Mouse (Mus musculus) midbrain, embryonic 13.5 days (tissue): ENCODE data around the gene Kars. TPM values are rescaled to one million over a fixed set of nuclear protein-coding genes. Genes with fewer than 3 reads are reported as not detected.

Experiments used
- ATAC-seq: fragments of 200-750 bp; cut with Nextera tagmentation; 2 replicates; pipeline ENCODE4 v1.8.0; 2017; ENCODE audit warnings: mild to moderate bottlenecking, moderate TSS enrichment, moderate library complexity
- H3K27ac ChIP-seq: fragments of 300-500 bp; sonication (generic); 2 replicates; pipeline ENCODE4 v1.5.1; 2015; ENCODE audit warnings: inconsistent platforms, mild to moderate bottlenecking, moderate library complexity
- H3K27me3 ChIP-seq: fragments of 300-500 bp; sonication (generic); 2 replicates; pipeline ENCODE4 v1.6.1; 2015; ENCODE audit warnings: mild to moderate bottlenecking, inconsistent platforms
- H3K36me3 ChIP-seq: fragments of 300-500 bp; sonication (generic); 2 replicates; pipeline ENCODE4 v1.6.1; 2015; ENCODE audit warnings: mild to moderate bottlenecking, inconsistent platforms
- H3K4me1 ChIP-seq: fragments of 300-500 bp; sonication (generic); replicated peaks from 2 replicates; pipeline ENCODE4 v1.6.1; 2015; ENCODE audit warnings: inconsistent platforms
- H3K4me2 ChIP-seq: fragments of 300-500 bp; sonication (generic); replicated peaks from 2 replicates; pipeline ENCODE4 v1.6.1; 2015; ENCODE audit warnings: moderate library complexity, mild to moderate bottlenecking, inconsistent platforms
- H3K4me3 ChIP-seq: fragments of 300-500 bp; sonication (generic); replicated peaks from 2 replicates; pipeline ENCODE4 v1.5.1; 2015; ENCODE audit warnings: mild to moderate bottlenecking, inconsistent platforms
- H3K9ac ChIP-seq: fragments of 300-500 bp; sonication (generic); replicated peaks from 2 replicates; pipeline ENCODE4 v1.6.1; 2015; ENCODE audit warnings: mild to moderate bottlenecking, inconsistent platforms
- H3K9me3 ChIP-seq: fragments of 300-500 bp; sonication (generic); 2 replicates; pipeline ENCODE4 v1.6.1; 2016; ENCODE audit warnings: mild to moderate bottlenecking, inconsistent platforms
- WGBS: fragments of 180-500 bp; shearing (Covaris S2); methylation state at CpG from one replicate; pipeline ENCODE4 v1.1.7; 2015; 5-methylcytosine and 5-hydroxymethylcytosine counted together
- polyA plus RNA-seq: library from polyadenylated mRNA; unstranded; fragments of >200 nt; fragmentation: Nextera tagmentation; extraction: Ambion mirVana; gene quantifications from 2 replicates; pipeline ENCODE4 v1.2.1, GENCODE M21; 2015

The Kars gene
- 169 and 171 TPM in 2 replicates for polyA plus RNA-seq

DNA sequence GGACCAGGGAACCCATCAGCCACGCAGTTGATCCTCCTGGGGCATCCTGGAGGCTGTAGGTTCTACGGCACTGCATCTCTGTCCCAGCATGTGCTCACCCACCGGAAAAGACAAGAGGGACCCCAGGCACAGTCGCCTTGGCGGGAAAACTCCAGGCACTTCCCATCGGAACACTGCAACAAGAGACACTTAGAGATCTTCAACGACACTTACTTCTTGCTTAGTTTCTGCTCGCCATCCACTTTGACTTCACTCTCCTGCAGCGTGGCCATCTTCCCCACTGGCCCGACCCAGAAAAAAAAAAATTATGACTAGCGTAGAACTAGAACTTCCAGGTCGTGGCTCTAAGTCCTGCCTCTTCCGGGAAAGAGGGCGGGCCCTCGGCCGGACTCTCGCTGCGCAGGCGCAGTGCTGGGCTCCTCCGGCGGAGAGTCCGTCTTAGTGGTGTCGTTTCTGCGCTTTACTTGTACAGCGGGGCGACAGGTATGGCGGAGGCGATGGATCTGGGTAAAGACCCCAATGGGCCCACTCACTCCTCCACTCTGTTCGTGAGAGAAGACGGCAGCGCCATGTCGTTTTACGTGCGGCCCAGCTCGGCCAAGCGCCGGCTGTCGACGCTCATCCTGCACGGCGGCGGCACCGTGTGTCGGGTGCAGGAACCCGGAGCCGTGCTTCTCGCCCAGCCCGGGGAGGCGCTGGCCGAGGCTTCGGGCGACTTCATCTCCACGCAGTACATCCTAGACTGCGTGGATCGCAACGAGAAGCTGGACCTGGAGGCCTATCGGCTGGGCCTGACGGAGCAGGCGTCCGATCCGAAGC, at the start of gene Kars, which contains the start of gene Terf2ip:
Kars (minus strand) TSS at position 327 of the 819 bp plus-strand sequence.
Terf2ip (plus strand) TSS at position 402 of the 819 bp plus-strand sequence.
- WGBS: under 1% methylated on average over 61 of the region's 61 CpGs
- ATAC-seq: peak; percentile 95
- Histone ChIP-seq H3K9me3 (no peaks in the 10 kb centered on the region), H3K36me3 (peaks cover 14% of the 10 kb centered on the region), H3K9ac (peak within 1 kb of the TSS; percentile 86), H3K4me2 (peak within 1 kb of the TSS; percentile 89), H3K27me3 (no peaks in the 10 kb centered on the region), H3K27ac (peak within 1 kb of the TSS; percentile 80), H3K4me3 (peak within 1 kb of the TSS; percentile 68), H3K4me1 (peaks cover 31% of the 10 kb centered on the region)

DNA sequence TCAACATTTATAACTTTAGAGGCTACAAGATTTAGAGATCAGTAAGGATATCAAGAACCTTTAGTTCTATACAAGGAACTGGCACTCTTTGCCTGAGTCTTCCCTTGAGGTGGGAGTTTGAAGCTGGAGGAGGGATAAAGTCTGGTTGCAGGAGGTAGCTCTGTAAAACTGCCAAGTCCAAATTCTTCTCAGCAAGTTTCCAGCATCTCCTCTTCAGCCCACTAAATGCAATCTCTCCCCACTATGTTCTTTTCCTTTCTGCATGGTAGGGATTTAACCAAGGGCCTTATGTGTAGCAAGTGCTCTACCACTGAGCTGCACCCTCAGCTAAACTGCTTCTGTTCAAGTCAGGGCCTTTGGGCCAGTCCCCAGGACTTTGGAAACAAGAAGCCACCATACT, 43.3 kb upstream of the Kars start:
- H3K4me3 ChIP-seq: no peak overlapping the region
- H3K36me3 ChIP-seq: no peaks in the 10 kb centered on the region
- H3K27me3 ChIP-seq: no peaks in the 10 kb centered on the region
- no peak overlapping the region for H3K4me2 ChIP-seq
- H3K9ac ChIP-seq: no peak overlapping the region
- no peaks in the 10 kb centered on the region for H3K4me1 ChIP-seq
- H3K27ac ChIP-seq: no peak overlapping the region
- no peaks in the 10 kb centered on the region for H3K9me3 ChIP-seq
- no peak for ATAC-seq

DNA sequence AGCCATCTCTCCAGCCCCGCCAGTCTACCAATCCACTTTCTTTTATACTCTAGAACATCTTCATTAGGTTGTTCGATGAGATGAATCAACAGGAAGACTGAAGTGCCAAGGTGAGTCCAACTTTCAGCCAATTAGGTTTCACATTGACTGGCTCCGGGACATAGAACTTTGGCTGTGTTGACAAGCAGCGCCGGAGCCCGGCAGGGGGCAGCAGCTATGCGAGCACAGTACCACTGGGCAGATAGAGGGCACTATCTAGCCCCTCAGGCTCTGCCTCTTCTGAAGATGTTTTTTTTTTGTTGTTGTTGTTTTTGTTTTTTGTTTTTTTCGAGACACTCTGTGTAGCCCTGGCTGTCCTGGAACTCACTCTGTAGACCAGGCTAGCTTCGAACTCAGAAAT, 40.4 kb upstream of the Kars start:
- Histone ChIP-seq H3K27ac (no peak overlapping the region), H3K9me3 (no peaks in the 10 kb centered on the region), H3K4me3 (no peak overlapping the region), H3K4me2 (no peak overlapping the region), H3K4me1 (no peaks in the 10 kb centered on the region), H3K9ac (no peak overlapping the region), H3K27me3 (no peaks in the 10 kb centered on the region), H3K36me3 (no peaks in the 10 kb centered on the region)
- WGBS: 78% methylated on average over 9 of the region's 9 CpGs
- ATAC-seq: no peak

DNA sequence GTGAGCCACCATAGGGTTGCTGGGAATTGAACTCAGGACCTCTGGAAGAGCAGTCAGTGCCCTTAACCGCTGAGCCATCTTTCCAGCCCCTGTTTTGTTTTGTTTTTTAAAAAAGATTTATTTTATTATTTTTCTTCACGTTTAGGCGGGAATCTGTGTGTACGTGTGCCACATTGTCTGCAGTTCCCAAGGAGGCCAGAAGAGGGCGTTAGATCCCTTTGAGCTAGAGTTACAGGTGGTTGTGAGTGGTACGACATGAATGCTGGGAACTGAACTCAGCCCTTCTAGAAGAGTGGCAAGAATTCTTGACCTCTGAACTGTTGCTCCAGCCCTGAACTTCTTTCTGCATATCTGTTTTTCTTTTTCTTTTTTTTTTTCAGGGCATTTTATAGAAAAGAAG, 38.9 kb upstream of the Kars start:
- Histone ChIP-seq H3K9me3 (no peaks in the 10 kb centered on the region), H3K4me1 (no peaks in the 10 kb centered on the region), H3K27me3 (no peaks in the 10 kb centered on the region), H3K4me2 (no peak overlapping the region), H3K9ac (no peak overlapping the region), H3K27ac (no peak overlapping the region), H3K4me3 (no peak overlapping the region), H3K36me3 (no peaks in the 10 kb centered on the region)
- ATAC-seq: no peak
- 82% methylated on average over 6 of the region's 6 CpGs for WGBS

- Histone ChIP-seq H3K36me3 (no peaks in the 10 kb centered on the region), H3K27me3 (no peaks in the 10 kb centered on the region), H3K4me2 (no peak overlapping the region), H3K4me3 (no peak overlapping the region), H3K9ac (no peak overlapping the region), H3K4me1 (no peaks in the 10 kb centered on the region), H3K27ac (no peak overlapping the region), H3K9me3 (no peaks in the 10 kb centered on the region)
- WGBS: 65% methylated on average over 6 of the region's 6 CpGs
- no peak for ATAC-seq
These were observed 37.2 kb upstream of the Kars start for GRCm38 (mm10) chr8:112048293-112048692.

DNA sequence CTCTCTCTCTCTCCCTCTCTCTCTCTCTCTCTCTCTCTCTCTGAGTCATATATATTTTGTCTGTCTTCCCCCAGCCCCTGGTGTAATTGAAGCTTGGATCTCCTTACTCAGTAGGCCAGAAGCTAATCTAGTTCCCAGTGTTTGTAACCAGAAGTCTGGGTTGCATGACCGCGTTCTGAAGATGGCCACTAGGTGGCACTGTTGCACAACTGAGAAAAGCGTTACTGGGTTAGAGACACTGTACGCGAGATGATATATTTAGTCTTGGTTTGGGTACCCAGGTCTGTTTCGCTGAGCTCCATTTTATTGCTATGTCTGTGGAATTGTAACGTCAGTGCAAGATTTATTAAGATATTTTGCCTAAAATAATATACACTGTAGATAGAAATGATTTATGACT, 34.8 kb upstream of the Kars start:
- peak; percentile 79 for ATAC-seq
- H3K27ac ChIP-seq: no peak overlapping the region
- H3K4me3 ChIP-seq: no peak overlapping the region
- H3K27me3 ChIP-seq: no peaks in the 10 kb centered on the region
- H3K36me3 ChIP-seq: no peaks in the 10 kb centered on the region
- no peak overlapping the region for H3K4me2 ChIP-seq
- H3K9me3 ChIP-seq: no peaks in the 10 kb centered on the region
- H3K9ac ChIP-seq: no peak overlapping the region
- no peaks in the 10 kb centered on the region for H3K4me1 ChIP-seq
- WGBS: 5% methylated on average over 7 of the region's 7 CpGs

GRCm38 (mm10) chr8:112045182-112045581, 34.1 kb upstream of the Kars start:
- H3K4me3 ChIP-seq: no peak overlapping the region
- no peak overlapping the region for H3K27ac ChIP-seq
- 84% methylated on average over 5 of the region's 5 CpGs for WGBS
- no peaks in the 10 kb centered on the region for H3K36me3 ChIP-seq
- no peaks in the 10 kb centered on the region for H3K4me1 ChIP-seq
- ATAC-seq: no peak
- no peaks in the 10 kb centered on the region for H3K27me3 ChIP-seq
- no peaks in the 10 kb centered on the region for H3K9me3 ChIP-seq
- H3K4me2 ChIP-seq: no peak overlapping the region
- no peak overlapping the region for H3K9ac ChIP-seq

- Histone ChIP-seq H3K27me3 (no peaks in the 10 kb centered on the region), H3K4me3 (no peak overlapping the region)
- no peak for ATAC-seq
These were observed 26.4 kb upstream of the Kars start for GRCm38 (mm10) chr8:112037521-112037920.

DNA sequence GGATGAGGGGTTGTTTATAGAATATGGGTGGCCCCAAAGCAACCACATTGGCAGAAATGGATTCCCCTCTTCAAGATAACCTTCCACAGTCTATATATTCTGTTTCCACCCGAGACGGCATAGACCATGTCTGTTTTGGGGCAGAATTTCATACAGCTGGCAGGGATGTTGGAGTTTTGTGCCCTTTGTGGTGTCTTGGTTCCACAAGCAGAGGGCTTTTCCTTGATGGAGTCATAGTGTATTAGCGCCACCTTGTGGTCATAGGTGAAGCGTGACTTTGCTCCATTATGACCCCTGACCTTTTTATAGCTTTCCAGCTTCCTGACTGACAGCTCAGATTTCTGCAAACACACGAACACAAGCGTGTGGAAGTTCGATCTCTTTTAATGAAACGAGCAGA, 23.5 kb upstream of the Kars start:
- no peaks in the 10 kb centered on the region for H3K9me3 ChIP-seq
- ATAC-seq: no peak
- H3K4me3 ChIP-seq: no peak overlapping the region
- no peaks in the 10 kb centered on the region for H3K4me1 ChIP-seq
- no peaks in the 10 kb centered on the region for H3K27me3 ChIP-seq
- no peaks in the 10 kb centered on the region for H3K36me3 ChIP-seq
- WGBS: 18% methylated on average over 8 of the region's 8 CpGs
- no peak overlapping the region for H3K9ac ChIP-seq
- H3K27ac ChIP-seq: no peak overlapping the region
- no peak overlapping the region for H3K4me2 ChIP-seq

More at GRCm38 (mm10) chr8:112037521-112037920, 26.4 kb upstream of the Kars start:
- H3K4me1 ChIP-seq: no peaks in the 10 kb centered on the region
- H3K36me3 ChIP-seq: no peaks in the 10 kb centered on the region
- no peak overlapping the region for H3K4me2 ChIP-seq
- H3K9me3 ChIP-seq: no peaks in the 10 kb centered on the region
- H3K27ac ChIP-seq: no peak overlapping the region
- 85% methylated on average over 18 of the region's 18 CpGs for WGBS
- H3K9ac ChIP-seq: no peak overlapping the region

GRCm38 (mm10) chr8:112033071-112033470, 21.9 kb upstream of the Kars start:
- ATAC-seq: no peak
- Histone ChIP-seq H3K4me1 (no peaks in the 10 kb centered on the region), H3K9ac (no peak overlapping the region), H3K36me3 (no peaks in the 10 kb centered on the region), H3K4me3 (no peak overlapping the region), H3K9me3 (no peaks in the 10 kb centered on the region), H3K27me3 (no peaks in the 10 kb centered on the region), H3K4me2 (no peak overlapping the region), H3K27ac (no peak overlapping the region)
- 41% methylated on average over 7 of the region's 7 CpGs for WGBS

GRCm38 (mm10) chr8:112030663-112031062, 19.5 kb upstream of the Kars start:
- 50% methylated on average over 6 of the region's 6 CpGs for WGBS
- H3K27ac ChIP-seq: no peak overlapping the region
- no peak overlapping the region for H3K4me2 ChIP-seq

GRCm38 (mm10) chr8:112029455-112029854, 18.3 kb upstream of the Kars start:
- Histone ChIP-seq H3K4me1 (no peaks in the 10 kb centered on the region), H3K9ac (no peak overlapping the region), H3K9me3 (no peaks in the 10 kb centered on the region), H3K27me3 (no peaks in the 10 kb centered on the region), H3K27ac (no peak overlapping the region), H3K4me2 (no peak overlapping the region), H3K4me3 (no peak overlapping the region), H3K36me3 (no peaks in the 10 kb centered on the region)
- 83% methylated on average over 7 of the region's 7 CpGs for WGBS
- ATAC-seq: no peak

More at GRCm38 (mm10) chr8:112030663-112031062, 19.5 kb upstream of the Kars start:
- H3K9me3 ChIP-seq: no peaks in the 10 kb centered on the region
- no peak overlapping the region for H3K9ac ChIP-seq
- no peaks in the 10 kb centered on the region for H3K27me3 ChIP-seq
- H3K36me3 ChIP-seq: no peaks in the 10 kb centered on the region
- H3K4me1 ChIP-seq: no peaks in the 10 kb centered on the region
- no peak for ATAC-seq
- H3K4me3 ChIP-seq: no peak overlapping the region

DNA sequence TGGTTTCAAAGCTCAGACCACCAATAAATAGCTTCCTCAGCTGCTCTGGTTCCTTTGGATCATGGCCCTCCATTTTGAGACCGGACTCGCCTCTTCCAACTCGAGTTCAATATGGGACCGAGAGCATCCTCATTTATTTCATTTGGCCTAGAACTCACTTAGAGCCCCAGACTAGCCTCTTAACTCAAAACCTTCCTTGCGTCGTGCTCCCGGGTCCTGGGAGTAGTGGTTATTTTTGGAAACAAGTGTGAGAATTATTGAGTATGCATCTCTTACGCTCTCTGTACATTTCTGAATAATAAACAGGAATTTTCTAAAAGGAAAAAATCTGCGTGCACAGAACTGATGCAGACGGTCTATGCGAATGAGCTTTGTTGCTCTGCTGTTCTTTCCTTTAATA, 3.8 kb upstream of the Kars start, which contains the start of gene Gm6793:
Gm6793 (minus strand) TSS at position 101 of the 400 bp plus-strand sequence.
- Histone ChIP-seq H3K9me3 (no peaks in the 10 kb centered on the region), H3K27ac (no peak within 1 kb of the TSS), H3K4me2 (no peak within 1 kb of the TSS), H3K9ac (no peak within 1 kb of the TSS), H3K4me3 (no peak within 1 kb of the TSS), H3K36me3 (peaks cover 42% of the 10 kb centered on the region), H3K27me3 (no peaks in the 10 kb centered on the region), H3K4me1 (peaks cover 21% of the 10 kb centered on the region)
- 95% methylated on average over 11 of the region's 11 CpGs for WGBS
- no peak for ATAC-seq
